Mouse (Mus musculus): Measurements from ENCODE around the gene Gdpd5.
"Not testable (repeated sequence)": the region's sequence is repeated elsewhere in the genome, so short reads cannot be mapped to it uniquely, and the experiment has no call there.

The Gdpd5 gene

DNA sequence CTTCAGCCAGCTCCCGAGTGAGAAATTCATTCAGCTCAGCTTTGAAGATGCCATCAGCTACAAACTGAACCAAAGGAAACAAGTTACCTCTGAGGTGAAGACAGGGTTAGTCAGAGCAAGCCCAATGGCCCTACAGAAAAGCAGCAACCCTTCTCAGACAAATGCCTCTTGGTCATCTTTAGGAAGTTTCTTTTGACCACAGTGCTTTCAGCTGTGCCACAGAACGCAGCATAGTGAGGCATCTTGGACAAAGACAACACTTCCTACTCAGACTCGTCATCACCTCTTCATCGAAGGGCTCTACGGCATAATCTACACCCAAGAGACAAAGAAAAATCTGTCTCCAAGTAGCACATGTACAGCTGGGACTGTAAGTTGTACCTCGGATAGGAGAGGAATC is 101.4 kb downstream of the Gdpd5 start:
- no peak for DNase-seq

DNA sequence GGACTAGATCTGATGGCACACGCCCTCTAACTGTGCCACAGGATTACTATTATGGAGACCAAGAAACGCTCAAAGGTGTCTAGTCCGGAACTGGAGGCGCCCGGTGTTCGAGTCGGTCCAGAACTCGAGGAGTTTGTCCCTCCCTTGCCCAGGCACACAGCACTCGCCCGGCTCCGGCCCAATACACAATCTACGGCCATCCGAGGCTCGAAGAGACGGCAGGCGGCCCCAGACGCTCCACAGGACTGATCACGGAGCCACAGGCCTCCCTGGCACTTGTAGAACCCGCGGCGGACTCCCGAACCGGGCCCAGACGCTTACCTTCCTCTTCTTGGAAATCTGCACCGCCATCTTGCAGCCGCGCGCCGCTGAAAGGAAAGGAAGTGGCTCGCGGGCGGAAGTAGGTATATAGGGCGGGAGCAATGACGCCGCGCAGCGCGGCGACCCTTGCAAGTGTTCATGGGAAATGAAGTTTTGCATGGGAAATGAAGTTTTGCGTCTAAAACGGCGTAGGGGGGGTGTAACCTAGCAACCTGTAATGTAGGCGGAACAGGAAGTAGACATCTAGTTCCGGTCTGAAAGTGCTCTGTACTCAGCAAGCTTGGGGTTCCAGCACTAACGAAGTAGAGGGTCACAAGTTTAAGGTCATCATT is 102.2 kb downstream of the Gdpd5 start, which contains the start of gene Rps3:
Gene Rps3 (minus strand): TSS at position 468 of the 653 bp plus-strand sequence.
- DNase-seq = peak; percentile 96 to 98

DNA sequence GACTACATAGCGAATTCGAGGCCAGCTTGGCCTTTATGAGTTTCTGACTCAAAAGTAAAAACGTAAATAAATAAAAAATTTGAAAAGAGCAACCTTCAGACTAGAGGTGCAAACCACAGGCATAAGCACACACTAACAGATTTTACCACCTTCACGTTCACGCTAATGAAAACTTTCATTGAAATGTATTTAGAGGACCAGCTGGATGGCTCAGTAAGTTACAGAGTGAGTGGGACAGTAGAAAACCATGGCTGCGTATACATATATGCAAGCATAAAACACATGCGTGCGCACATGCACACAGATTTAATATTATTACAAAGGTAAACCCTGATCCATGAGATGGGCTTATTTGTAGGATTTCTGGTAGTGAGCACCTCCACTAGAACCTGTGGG is 102.7 kb downstream of the Gdpd5 start:
- DNase-seq = no peak

DNA sequence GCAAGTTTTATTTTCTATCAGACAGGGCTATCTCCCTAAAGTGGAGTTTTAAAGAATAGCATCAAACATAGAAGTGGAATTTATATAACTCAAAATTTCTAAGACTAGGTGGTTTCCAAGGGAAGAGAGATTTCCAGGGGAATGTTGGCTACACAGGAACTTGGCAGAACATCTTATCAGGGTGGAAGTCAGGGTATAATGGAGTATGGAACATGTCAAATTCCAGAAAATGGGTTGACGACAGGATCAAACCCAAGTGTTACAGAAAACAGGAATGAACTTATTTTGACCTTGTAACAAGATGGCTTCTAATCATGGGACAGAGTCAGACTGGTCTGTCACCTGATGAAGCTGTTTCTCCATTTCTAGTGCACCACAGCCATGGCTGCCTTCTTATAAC is 103.5 kb downstream of the Gdpd5 start:
- DNase-seq = no peak

DNA sequence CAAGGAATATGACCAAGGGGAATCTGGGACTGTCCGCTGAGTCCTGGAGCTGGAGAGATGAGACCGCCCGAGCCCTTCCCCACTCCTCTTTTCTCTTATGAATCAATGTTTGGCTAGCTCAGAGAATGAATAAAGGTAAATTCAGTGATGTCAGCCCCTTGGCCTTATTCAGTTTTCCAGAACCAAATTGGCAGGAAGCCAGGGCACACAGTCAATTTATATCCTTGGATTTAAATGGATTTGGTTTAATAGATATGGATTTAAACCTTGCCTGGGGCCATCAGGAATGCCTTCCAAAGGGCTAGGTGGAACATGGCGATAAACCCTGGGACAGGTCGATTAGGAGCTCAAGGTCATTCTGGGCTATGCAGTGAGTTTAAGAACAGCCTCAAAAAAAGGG is 108.5 kb downstream of the Gdpd5 start:
- DNase-seq = no peak

DNA sequence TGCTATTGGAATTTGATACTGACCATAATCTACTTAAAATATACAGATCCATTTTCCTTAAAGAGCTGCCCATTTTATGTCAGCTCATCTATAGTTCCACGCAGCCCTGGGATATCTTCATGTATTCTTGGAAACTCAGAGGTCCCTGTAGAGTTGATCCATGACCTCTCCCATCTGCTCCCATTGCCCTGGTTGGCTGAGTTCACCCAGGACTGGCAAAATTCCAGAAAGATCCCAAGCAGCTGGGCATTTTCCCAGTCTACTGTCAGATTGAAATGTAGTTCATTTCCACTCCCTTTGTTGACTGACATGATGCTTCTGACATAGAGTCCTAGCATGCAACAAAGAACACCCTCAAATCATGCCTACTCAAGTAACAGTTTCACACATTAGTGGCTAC is 117.9 kb downstream of the Gdpd5 start:
- DNase-seq = no peak

DNA sequence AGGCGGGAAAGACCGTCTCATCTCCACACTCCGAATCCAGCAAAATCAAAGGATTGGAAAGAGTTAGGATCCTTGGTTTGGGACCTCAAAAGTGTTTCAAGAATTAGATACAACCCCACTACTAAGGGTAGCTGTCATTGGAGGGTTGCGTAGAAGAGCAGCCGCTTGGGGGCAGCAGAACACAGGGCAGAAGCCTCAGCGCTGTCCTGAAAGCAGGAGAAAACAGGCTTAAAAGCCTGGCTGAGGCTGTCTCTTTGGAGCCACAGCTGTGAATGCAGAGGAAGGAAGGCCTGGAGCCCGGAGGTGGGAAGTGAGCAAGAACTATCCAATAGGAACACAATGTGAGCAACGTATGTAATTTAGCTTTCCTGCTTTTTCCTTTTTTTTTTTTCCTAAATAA is 119.0 kb downstream of the Gdpd5 start:
- DNase-seq = peak; percentile 63 to 85

DNA sequence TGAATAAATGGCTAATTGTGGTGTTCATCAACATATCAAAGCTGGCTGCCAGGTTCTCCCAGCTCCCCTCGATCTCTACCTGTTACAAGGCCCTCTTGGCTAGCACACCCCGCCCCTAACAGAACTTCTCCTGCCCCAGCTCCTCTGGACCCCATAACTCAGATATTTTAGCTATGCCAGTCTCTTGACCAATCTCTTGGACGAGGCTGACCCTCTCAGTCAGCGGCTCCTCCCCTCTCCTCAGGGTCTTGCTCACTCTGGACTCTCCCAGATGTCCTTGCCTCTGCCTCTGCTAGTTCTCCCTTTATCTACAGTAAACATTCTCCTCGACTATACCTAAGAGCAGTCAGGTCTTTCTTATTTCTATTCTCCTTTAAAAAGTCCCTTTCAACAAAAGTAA is 119.4 kb downstream of the Gdpd5 start:
- DNase-seq = no peak

DNA sequence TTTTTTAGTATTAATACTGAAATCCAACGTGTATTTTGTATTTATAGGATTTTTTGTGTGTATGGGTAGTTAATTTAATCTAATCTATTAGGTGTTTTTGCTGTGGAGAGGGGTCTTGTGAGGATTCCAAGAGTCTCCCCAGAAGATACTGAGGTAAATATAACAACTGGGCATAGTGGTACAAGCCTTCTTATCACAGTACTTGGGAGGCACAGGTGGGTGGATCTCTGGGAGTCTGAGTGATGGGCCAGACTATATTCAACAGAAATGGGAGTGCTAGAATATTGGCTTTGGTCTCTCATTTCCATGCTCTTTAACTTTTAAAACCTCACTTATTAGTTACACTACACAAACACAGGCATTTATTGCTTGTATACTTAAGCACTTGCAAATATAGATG is 119.9 kb downstream of the Gdpd5 start:
- DNase-seq = no peak

DNA sequence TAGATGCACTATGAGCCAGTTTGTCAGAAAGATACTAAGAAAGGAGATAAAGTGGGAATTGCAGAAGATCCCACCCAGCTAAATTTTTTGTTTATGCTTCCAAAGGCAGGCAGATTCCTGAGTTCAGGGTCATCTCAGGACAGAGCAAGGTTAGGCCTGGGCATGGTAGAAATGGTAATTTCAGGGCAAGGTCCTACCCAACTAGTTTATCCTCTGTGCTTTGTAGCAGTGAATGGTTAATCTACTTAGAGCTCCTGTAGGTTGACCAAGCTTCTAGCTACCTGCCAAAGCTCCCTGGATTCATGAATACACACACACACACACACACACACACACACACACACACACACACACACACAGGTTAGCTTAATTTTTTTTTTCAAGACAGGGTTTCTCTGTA is 123.3 kb downstream of the Gdpd5 start:
- peak in 1 of 2 experiments; percentile 47 for DNase-seq

DNA sequence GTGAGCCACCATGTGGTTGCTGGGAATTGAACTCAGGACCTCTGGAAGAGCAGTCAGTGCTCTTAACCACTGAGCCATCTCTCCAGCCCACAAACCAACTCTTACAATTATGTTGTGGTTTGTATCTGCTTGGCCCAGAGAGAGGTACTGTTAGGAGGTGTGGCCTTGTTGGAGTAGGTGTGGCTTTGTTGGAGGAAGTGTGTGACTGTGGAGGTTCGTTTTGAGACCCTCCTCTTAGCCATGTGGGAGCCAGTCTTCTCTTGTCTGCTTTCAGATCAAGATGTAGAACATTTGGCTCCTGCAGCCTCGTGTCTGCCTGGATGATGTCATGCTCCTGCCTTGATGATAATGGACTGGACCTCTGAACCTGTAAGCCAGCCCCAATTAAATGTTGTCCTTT is 127.0 kb downstream of the Gdpd5 start:
- not testable (repeated sequence) for DNase-seq

DNA sequence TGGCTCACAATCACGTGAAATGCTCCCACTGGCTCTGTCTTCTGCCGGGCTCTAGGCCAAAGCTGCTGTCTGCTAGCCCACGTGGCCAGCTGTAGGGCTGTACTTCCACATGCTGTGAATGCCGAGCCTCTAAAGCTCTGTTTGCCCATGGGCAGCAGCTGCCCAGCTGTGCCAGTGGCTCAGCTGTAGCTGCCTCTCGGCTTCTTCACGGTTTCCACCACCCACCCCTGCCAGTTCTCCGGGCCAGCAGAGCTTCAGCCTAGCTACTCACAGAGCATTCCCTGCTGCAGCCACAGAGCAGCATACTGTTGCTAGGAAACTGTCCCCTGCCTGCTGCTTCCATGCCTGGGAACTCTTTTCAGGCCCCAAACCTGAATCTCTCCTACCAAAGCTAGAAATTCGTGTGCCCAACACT is 128.9 kb downstream of the Gdpd5 start:
- DNase-seq = peak; percentile 51 to 63

Data from kidney, adult 8-10 months (tissue).